Mouse (Mus musculus): ENCODE results near the gene Gng7. TPM values are rescaled to one million over a fixed set of nuclear protein-coding genes. Genes with fewer than 3 reads are reported as not detected.

The Gng7 gene
- polyA plus RNA-seq, 1 experiment from 2014 or later: 5.7 TPM

GRCm38 (mm10) chr10:80937646-80938045, 77.1 kb downstream of the Gng7 start:
- H3K36me3 ChIP-seq (ENCODE audit: control insufficient read depth, insufficient read depth, low read length): no peaks in the 10 kb centered on the region
- H3K9me3 ChIP-seq (ENCODE audit: control insufficient read depth, low read length): no peaks in the 10 kb centered on the region
- WGBS: 19% methylated on average over 8 of the region's 8 CpGs
- H3K4me2 ChIP-seq (ENCODE audit: low read depth, low read length): peak overlapping the region; percentile 35
- peaks cover 76% of the 10 kb centered on the region for H3K4me1 ChIP-seq (replicated peaks; ENCODE audit: control insufficient read depth, insufficient read depth, low read length)
- H3K4me3 ChIP-seq (ENCODE audit: low read length): no peak overlapping the region
- H3K9ac ChIP-seq (ENCODE audit: low read length): peak overlapping the region; percentile 48
- ATAC-seq (ENCODE audit: low read depth): peak; percentile 39
- peak overlapping the region; percentile 87 for H3K27ac ChIP-seq (ENCODE audit: low read length)
- no peaks in the 10 kb centered on the region; the same call in 1 of the 2 replicates for H3K27me3 ChIP-seq (ENCODE audit: control insufficient read depth, insufficient read depth, low read depth, low read length)

GRCm38 (mm10) chr10:80936810-80937164, 78.0 kb downstream of the Gng7 start:
- no peaks in the 10 kb centered on the region for H3K9me3 ChIP-seq (ENCODE audit: control insufficient read depth, low read length)
- 20% methylated on average over 6 of the region's 6 CpGs for WGBS
- H3K36me3 ChIP-seq (ENCODE audit: control insufficient read depth, insufficient read depth, low read length): no peaks in the 10 kb centered on the region
- peak overlapping the region; percentile 46 for H3K4me3 ChIP-seq (ENCODE audit: low read length)
- H3K4me1 ChIP-seq (replicated peaks; ENCODE audit: control insufficient read depth, insufficient read depth, low read length): peaks cover 84% of the 10 kb centered on the region
- H3K27ac ChIP-seq (ENCODE audit: low read length): peak overlapping the region; percentile 87
- H3K4me2 ChIP-seq (ENCODE audit: low read depth, low read length): peak overlapping the region; percentile 72
- H3K9ac ChIP-seq (ENCODE audit: low read length): peak overlapping the region; percentile 72; the same call in 1 of the 2 replicates
- no peak for ATAC-seq (ENCODE audit: low read depth)
- no peaks in the 10 kb centered on the region; the same call in 1 of the 2 replicates for H3K27me3 ChIP-seq (ENCODE audit: control insufficient read depth, insufficient read depth, low read depth, low read length)

- peak overlapping the region; percentile 46 for H3K4me3 ChIP-seq (ENCODE audit: low read length)
- peak overlapping the region; percentile 81 for H3K27ac ChIP-seq (ENCODE audit: low read length)
- peak; percentile 59 for ATAC-seq (ENCODE audit: low read depth)
- H3K4me2 ChIP-seq (ENCODE audit: low read depth, low read length): peak overlapping the region; percentile 72
- WGBS: 1% methylated on average over 36 of the region's 37 CpGs
- H3K4me1 ChIP-seq (replicated peaks; ENCODE audit: control insufficient read depth, insufficient read depth, low read length): peaks cover 88% of the 10 kb centered on the region
- no peaks in the 10 kb centered on the region for H3K9me3 ChIP-seq (ENCODE audit: control insufficient read depth, low read length)
- peak overlapping the region; percentile 72 for H3K9ac ChIP-seq (ENCODE audit: low read length)
- H3K36me3 ChIP-seq (ENCODE audit: control insufficient read depth, insufficient read depth, low read length): no peaks in the 10 kb centered on the region
- no peaks in the 10 kb centered on the region; the same call in 1 of the 2 replicates for H3K27me3 ChIP-seq (ENCODE audit: control insufficient read depth, insufficient read depth, low read depth, low read length)
Measured at GRCm38 (mm10) chr10:80936135-80936809, 78.5 kb downstream of the Gng7 start.

GRCm38 (mm10) chr10:80935698-80936097, 79.0 kb downstream of the Gng7 start:
- H3K4me2 ChIP-seq (ENCODE audit: low read depth, low read length): peak overlapping the region; percentile 72
- ATAC-seq (ENCODE audit: low read depth): no peak
- peak overlapping the region; percentile 81 for H3K27ac ChIP-seq (ENCODE audit: low read length)
- H3K27me3 ChIP-seq (ENCODE audit: control insufficient read depth, insufficient read depth, low read depth, low read length): no peaks in the 10 kb centered on the region; the same call in 1 of the 2 replicates
- H3K4me3 ChIP-seq (ENCODE audit: low read length): peak overlapping the region; percentile 46
- WGBS: 1% methylated on average over 17 of the region's 17 CpGs
- peak overlapping the region; percentile 72 for H3K9ac ChIP-seq (ENCODE audit: low read length)
- no peaks in the 10 kb centered on the region for H3K9me3 ChIP-seq (ENCODE audit: control insufficient read depth, low read length)
- no peaks in the 10 kb centered on the region for H3K36me3 ChIP-seq (ENCODE audit: control insufficient read depth, insufficient read depth, low read length)
- peaks cover 83% of the 10 kb centered on the region for H3K4me1 ChIP-seq (replicated peaks; ENCODE audit: control insufficient read depth, insufficient read depth, low read length)

- H3K27ac ChIP-seq (ENCODE audit: low read length): peak overlapping the region; percentile 37; the same call in 1 of the 2 replicates
- H3K4me3 ChIP-seq (ENCODE audit: low read length): no peak overlapping the region
- ATAC-seq (ENCODE audit: low read depth): no peak
- WGBS: 5% methylated on average over 3 of the region's 3 CpGs
- H3K9me3 ChIP-seq (ENCODE audit: control insufficient read depth, low read length): no peaks in the 10 kb centered on the region
- H3K36me3 ChIP-seq (ENCODE audit: control insufficient read depth, insufficient read depth, low read length): no peaks in the 10 kb centered on the region
- H3K9ac ChIP-seq (ENCODE audit: low read length): no peak overlapping the region; the same call in 1 of the 2 replicates
- peak overlapping the region; percentile 72; the same call in 1 of the 2 replicates for H3K4me2 ChIP-seq (ENCODE audit: low read depth, low read length)
- peaks cover 79% of the 10 kb centered on the region for H3K4me1 ChIP-seq (replicated peaks; ENCODE audit: control insufficient read depth, insufficient read depth, low read length)
- no peaks in the 10 kb centered on the region; the same call in 1 of the 2 replicates for H3K27me3 ChIP-seq (ENCODE audit: control insufficient read depth, insufficient read depth, low read depth, low read length)
Measured at GRCm38 (mm10) chr10:80935241-80935640, 79.5 kb downstream of the Gng7 start.

- H3K27ac ChIP-seq (ENCODE audit: low read length): no peak overlapping the region
- 48% methylated on average over 14 of the region's 14 CpGs for WGBS
- H3K27me3 ChIP-seq (ENCODE audit: control insufficient read depth, insufficient read depth, low read depth, low read length): no peaks in the 10 kb centered on the region; the same call in 1 of the 2 replicates
- no peak overlapping the region for H3K9ac ChIP-seq (ENCODE audit: low read length)
- no peak overlapping the region for H3K4me3 ChIP-seq (ENCODE audit: low read length)
- H3K4me2 ChIP-seq (ENCODE audit: low read depth, low read length): no peak overlapping the region
- no peaks in the 10 kb centered on the region for H3K36me3 ChIP-seq (ENCODE audit: control insufficient read depth, insufficient read depth, low read length)
- H3K9me3 ChIP-seq (ENCODE audit: control insufficient read depth, low read length): no peaks in the 10 kb centered on the region
- no peak for ATAC-seq (ENCODE audit: low read depth)
- H3K4me1 ChIP-seq (replicated peaks; ENCODE audit: control insufficient read depth, insufficient read depth, low read length): peaks cover 70% of the 10 kb centered on the region
Measured at GRCm38 (mm10) chr10:80934136-80934985, 80.4 kb downstream of the Gng7 start.

- 3% methylated on average over 21 of the region's 21 CpGs for WGBS
- Histone ChIP-seq H3K36me3 (ENCODE audit: control insufficient read depth, insufficient read depth, low read length) (no peaks in the 10 kb centered on the region), H3K9me3 (ENCODE audit: control insufficient read depth, low read length) (no peaks in the 10 kb centered on the region), H3K27me3 (ENCODE audit: control insufficient read depth, insufficient read depth, low read depth, low read length) (no peaks in the 10 kb centered on the region; the same call in 1 of the 2 replicates), H3K4me1 (replicated peaks; ENCODE audit: control insufficient read depth, insufficient read depth, low read length) (peaks cover 61% of the 10 kb centered on the region), H3K27ac (ENCODE audit: low read length) (peak overlapping the region; percentile 59), H3K4me3 (ENCODE audit: low read length) (peak overlapping the region; percentile 66; the same call in 1 of the 2 replicates), H3K9ac (ENCODE audit: low read length) (peak overlapping the region; percentile 31; the same call in 1 of the 2 replicates), H3K4me2 (ENCODE audit: low read depth, low read length) (peak overlapping the region; percentile 85)
- no peak for ATAC-seq (ENCODE audit: low read depth)
Measured at GRCm38 (mm10) chr10:80933421-80933979, 81.2 kb downstream of the Gng7 start.

GRCm38 (mm10) chr10:80932700-80933420, 81.9 kb downstream of the Gng7 start:
- Histone ChIP-seq H3K4me2 (ENCODE audit: low read depth, low read length) (peak overlapping the region; percentile 85), H3K9me3 (ENCODE audit: control insufficient read depth, low read length) (no peaks in the 10 kb centered on the region), H3K4me3 (ENCODE audit: low read length) (peak overlapping the region; percentile 66), H3K27ac (ENCODE audit: low read length) (peak overlapping the region; percentile 59), H3K9ac (ENCODE audit: low read length) (peak overlapping the region; percentile 65), H3K4me1 (replicated peaks; ENCODE audit: control insufficient read depth, insufficient read depth, low read length) (peaks cover 55% of the 10 kb centered on the region), H3K27me3 (ENCODE audit: control insufficient read depth, insufficient read depth, low read depth, low read length) (no peaks in the 10 kb centered on the region; the same call in 1 of the 2 replicates), H3K36me3 (ENCODE audit: control insufficient read depth, insufficient read depth, low read length) (no peaks in the 10 kb centered on the region)
- whole genome bisulfite sequencing: 2% methylated on average over 17 of the region's 17 CpGs
- ATAC-seq (ENCODE audit: low read depth): no peak

All from lung, embryonic 16.5 days (tissue).